In the genomic region with DNA sequence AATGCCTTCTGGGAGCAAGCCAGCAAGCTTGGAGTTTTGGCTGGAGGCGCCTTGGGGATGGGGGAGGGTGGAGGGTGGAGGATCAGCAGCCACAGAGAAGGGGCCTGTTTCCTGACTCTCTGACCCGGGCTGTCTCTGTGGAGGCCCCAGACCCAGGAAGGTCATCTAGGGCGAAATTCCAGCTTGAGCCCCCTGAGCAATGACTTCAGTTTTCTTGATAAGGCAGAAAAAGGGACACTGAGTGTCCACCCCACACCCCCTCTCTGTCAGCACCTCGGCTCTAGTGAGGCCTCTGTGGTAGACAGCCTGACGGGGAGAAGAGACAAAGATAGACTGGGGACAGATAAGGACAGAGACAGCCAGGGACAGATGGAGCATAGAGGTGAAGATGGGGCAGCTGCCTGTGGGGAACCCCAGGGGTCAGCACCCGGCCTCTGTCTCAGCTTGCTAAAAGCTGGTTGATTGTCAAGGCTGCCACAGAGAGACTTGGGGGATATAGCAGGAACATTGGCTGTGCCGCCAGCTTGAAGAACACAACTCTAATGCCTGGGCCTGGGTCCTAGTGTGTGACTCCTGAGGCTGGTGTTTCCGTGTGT, we compare ENCODE assay signal across 9 mouse cellular contexts.
DNase-seq lines count a peak whose midpoint lies in the region; ATAC-seq lines count a peak whose summit lies in the region.
"Had no signal": no experiment of that assay in that cellular context is flagged by ENCODE, and none has a peak within 500 bp of the region (broad histone marks: within the 10 kb centered on the region; RNA-seq: fewer than 3 reads in every experiment).

No protein-coding gene starts in this region.

- intact Hi-C loops in heart, postnatal 25 days (cut with DNase I): loop anchor here (1.0 to 5.0 kb wide), 4 partner anchors 144 to 515 kb away; no protein-coding TSS in a partner anchor

- H3K9ac ChIP-seq in forebrain, embryonic 11.5 days (ENCODE audit: low read length): no peak overlapping the region
- H3K9ac ChIP-seq in forebrain, embryonic 16.5 days (replicated peaks; ENCODE audit: low read depth, low read length): no peak overlapping the region
- no peak overlapping the region for H3K9ac ChIP-seq in neural tube, embryonic 12.5 days
- H3K9ac ChIP-seq in neural tube, embryonic 15.5 days (replicated peaks): no peak overlapping the region
- H3K9ac ChIP-seq in neural tube, embryonic 13.5 days: 0 out of 2 replicates have a peak overlapping the region, but pooled peaks have one; percentile 8
- H3K9ac ChIP-seq: hindbrain, embryonic 15.5 days had no signal

- H3K27me3 ChIP-seq in forebrain, embryonic 11.5 days (ENCODE audit: control insufficient read depth, insufficient read depth, low read length): no peaks in the 10 kb centered on the region
- H3K27me3 ChIP-seq in forebrain, embryonic 16.5 days (replicated peaks; ENCODE audit: control insufficient read depth, insufficient read depth, low read length): no peaks in the 10 kb centered on the region
- no peaks in the 10 kb centered on the region for H3K27me3 ChIP-seq in neural tube, embryonic 12.5 days (replicated peaks)
- no peaks in the 10 kb centered on the region for H3K27me3 ChIP-seq in neural tube, embryonic 15.5 days (replicated peaks)
- no peaks in the 10 kb centered on the region for H3K27me3 ChIP-seq in neural tube, embryonic 13.5 days
- H3K27me3 ChIP-seq: hindbrain, embryonic 15.5 days had no signal

- H3K4me1 ChIP-seq in forebrain, embryonic 11.5 days (replicated peaks; ENCODE audit: control insufficient read depth, insufficient read depth, low read length): no peaks in the 10 kb centered on the region
- 0 out of 2 replicates have a peak, but pooled peaks cover 2% of the 10 kb centered on the region for H3K4me1 ChIP-seq in forebrain, embryonic 16.5 days (replicated peaks; ENCODE audit: control insufficient read depth, insufficient read depth, low read length)
- H3K4me1 ChIP-seq in neural tube, embryonic 12.5 days: 0 out of 2 replicates have a peak, but pooled peaks cover 3% of the 10 kb centered on the region
- H3K4me1 ChIP-seq in neural tube, embryonic 15.5 days: peaks cover 4% of the 10 kb centered on the region
- H3K4me1 ChIP-seq in neural tube, embryonic 13.5 days (replicated peaks): 0 out of 2 replicates have a peak, but pooled peaks cover 12% of the 10 kb centered on the region

- no peak overlapping the region for H3K4me2 ChIP-seq in forebrain, embryonic 11.5 days (ENCODE audit: low read depth, low read length, severe bottlenecking)
- no peak overlapping the region for H3K4me2 ChIP-seq in forebrain, embryonic 16.5 days (ENCODE audit: low read length)
- H3K4me2 ChIP-seq in neural tube, embryonic 12.5 days (replicated peaks): no peak overlapping the region
- H3K4me2 ChIP-seq in neural tube, embryonic 15.5 days: no peak overlapping the region
- no peak overlapping the region for H3K4me2 ChIP-seq in neural tube, embryonic 13.5 days

- H3K27ac ChIP-seq in forebrain, embryonic 11.5 days (ENCODE audit: low read depth, low read length): no peak overlapping the region
- H3K27ac ChIP-seq in forebrain, embryonic 16.5 days (ENCODE audit: low read length): no peak overlapping the region
- no peak overlapping the region for H3K27ac ChIP-seq in neural tube, embryonic 12.5 days
- no peak overlapping the region for H3K27ac ChIP-seq in neural tube, embryonic 15.5 days (replicated peaks)
- H3K27ac ChIP-seq in neural tube, embryonic 13.5 days (replicated peaks): no peak overlapping the region
- H3K27ac ChIP-seq: hindbrain, embryonic 15.5 days had no signal

- 62% methylated on average over 8 of the region's 8 CpGs for WGBS in forebrain, embryonic 11.5 days
- WGBS in forebrain, embryonic 16.5 days: 69% methylated on average over 8 of the region's 8 CpGs
- WGBS in neural tube, embryonic 12.5 days: 74% methylated on average over 8 of the region's 8 CpGs
- WGBS in neural tube, embryonic 15.5 days: 84% methylated on average over 8 of the region's 8 CpGs
- 70% methylated on average over 8 of the region's 8 CpGs for WGBS in neural tube, embryonic 13.5 days

- no peak for DNase-seq in forebrain, embryonic 11.5 days (ENCODE audit: low spot score)
- DNase-seq in heart, postnatal 25 days (ENCODE audit: low spot score): peak; percentile 41
- no peak for DNase-seq in B cell, adult 2 months

- no peak overlapping the region for H3K4me3 ChIP-seq in forebrain, embryonic 11.5 days (ENCODE audit: low read depth, low read length)
- H3K4me3 ChIP-seq in forebrain, embryonic 16.5 days (replicated peaks; ENCODE audit: low read length): no peak overlapping the region
- no peak overlapping the region for H3K4me3 ChIP-seq in neural tube, embryonic 12.5 days
- no peak overlapping the region for H3K4me3 ChIP-seq in neural tube, embryonic 15.5 days (replicated peaks)
- no peak overlapping the region for H3K4me3 ChIP-seq in neural tube, embryonic 13.5 days
- H3K4me3 ChIP-seq: hindbrain, embryonic 15.5 days had no signal

- 0 out of 2 replicates have a peak, but pooled peaks have one; percentile 4 for ATAC-seq in forebrain, embryonic 11.5 days (replicated peaks; ENCODE audit: low FRiP score)
- no peak for ATAC-seq in forebrain, embryonic 16.5 days
- ATAC-seq in neural tube, embryonic 12.5 days (ENCODE audit: low FRiP score, low read depth): peak; percentile 25; the same call in 1 of the 2 replicates
- ATAC-seq in neural tube, embryonic 15.5 days (ENCODE audit: low FRiP score): no peak
- ATAC-seq in neural tube, embryonic 13.5 days (ENCODE audit: low read depth): no peak
- no peak for ATAC-seq in activated CD4-positive, CD25-positive, alpha-beta regulatory T cell, adult 4 months

- H3K36me3 ChIP-seq in forebrain, embryonic 11.5 days (ENCODE audit: control insufficient read depth, insufficient read depth, low read length): no peaks in the 10 kb centered on the region
- no peaks in the 10 kb centered on the region for H3K36me3 ChIP-seq in forebrain, embryonic 16.5 days (ENCODE audit: control insufficient read depth, insufficient read depth)
- no peaks in the 10 kb centered on the region for H3K36me3 ChIP-seq in neural tube, embryonic 12.5 days
- H3K36me3 ChIP-seq in neural tube, embryonic 15.5 days: no peaks in the 10 kb centered on the region
- H3K36me3 ChIP-seq in neural tube, embryonic 13.5 days: no peaks in the 10 kb centered on the region
- H3K36me3 ChIP-seq: hindbrain, embryonic 15.5 days had no signal

- no peaks in the 10 kb centered on the region for H3K9me3 ChIP-seq in forebrain, embryonic 11.5 days (ENCODE audit: control insufficient read depth, low read length)
- no peaks in the 10 kb centered on the region for H3K9me3 ChIP-seq in forebrain, embryonic 16.5 days (ENCODE audit: control insufficient read depth, low read length)
- H3K9me3 ChIP-seq in neural tube, embryonic 12.5 days: no peaks in the 10 kb centered on the region
- no peaks in the 10 kb centered on the region; the same call in 1 of the 2 replicates for H3K9me3 ChIP-seq in neural tube, embryonic 15.5 days (replicated peaks)
- peaks cover 4% of the 10 kb centered on the region; the same call in 1 of the 2 replicates for H3K9me3 ChIP-seq in neural tube, embryonic 13.5 days
- H3K9me3 ChIP-seq: hindbrain, embryonic 15.5 days had no signal

Comparison
In these comparisons a context has a peak if more than half of its experiments do, and no peak if none do; other contexts are left out.
1. ATAC-seq: peak in forebrain, embryonic 11.5 days (single experiment) and neural tube, embryonic 12.5 days (single experiment); none in forebrain, embryonic 16.5 days (single experiment), neural tube, embryonic 15.5 days (single experiment), neural tube, embryonic 13.5 days (single experiment) and activated CD4-positive, CD25-positive, alpha-beta regulatory T cell, adult 4 months (single experiment).